Mouse (Mus musculus) retina, postnatal 1 day (tissue): ENCODE results near the gene Atp8a2.
A peak's percentile ranks its signal among the peaks of the same experiment; 100 is the strongest.

Experiments
- DNase-seq: peaks from one replicate; pipeline ENCODE4 v3.0.0-alpha.2; 2012

The Atp8a2 gene

DNA sequence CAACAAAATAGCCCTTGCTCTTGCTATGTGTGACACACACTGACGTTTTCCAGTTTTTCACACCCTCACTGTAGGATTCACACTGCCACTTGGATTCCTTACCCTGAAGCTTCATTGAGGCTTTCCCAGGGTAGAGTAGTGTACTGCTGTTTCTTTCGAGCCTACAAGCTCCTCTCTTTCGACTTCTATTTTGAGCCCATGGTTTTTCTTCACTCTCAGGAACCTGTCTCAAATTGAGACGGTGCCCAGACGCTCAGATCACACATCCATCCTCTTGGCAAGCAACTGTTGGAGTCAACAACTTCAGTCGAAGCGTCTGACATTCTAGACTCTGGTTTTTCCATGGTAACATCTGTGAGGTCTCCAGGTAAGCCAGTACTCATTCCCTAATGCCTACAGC is at the start of gene Atp8a2:
Gene Atp8a2 (minus strand): TSS at position 296 of the 400 bp plus-strand sequence.
- no peak for DNase-seq

GRCm38 (mm10) chr14:60238551-60238950 is 41.6 kb upstream of the Atp8a2 start:
- DNase-seq, result no peak

- no peak for DNase-seq
Measured at GRCm38 (mm10) chr14:60219886-60220285, 22.9 kb upstream of the Atp8a2 start.

GRCm38 (mm10) chr14:60217616-60218015 is 20.6 kb upstream of the Atp8a2 start:
- DNase-seq, result no peak

DNA sequence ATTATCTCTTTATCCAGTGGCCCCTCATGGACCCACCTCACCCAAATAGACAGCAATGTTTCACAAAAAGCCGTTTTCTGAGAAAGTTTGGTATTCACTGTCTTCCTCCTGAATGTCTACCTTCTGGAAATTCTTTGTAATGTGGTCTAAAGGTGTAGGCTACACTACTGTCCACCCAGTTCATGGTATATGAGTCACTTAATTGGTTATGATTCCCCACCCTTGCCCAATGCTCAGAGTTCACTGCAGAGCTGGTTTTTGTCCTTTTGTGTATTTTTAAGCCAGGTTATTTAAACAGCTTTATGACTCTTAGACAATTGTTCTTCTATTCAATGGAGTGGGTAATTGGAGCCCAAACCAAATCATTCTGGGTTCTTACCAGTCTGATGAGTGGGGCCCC is 19.1 kb upstream of the Atp8a2 start:
- DNase-seq, result no peak

DNA sequence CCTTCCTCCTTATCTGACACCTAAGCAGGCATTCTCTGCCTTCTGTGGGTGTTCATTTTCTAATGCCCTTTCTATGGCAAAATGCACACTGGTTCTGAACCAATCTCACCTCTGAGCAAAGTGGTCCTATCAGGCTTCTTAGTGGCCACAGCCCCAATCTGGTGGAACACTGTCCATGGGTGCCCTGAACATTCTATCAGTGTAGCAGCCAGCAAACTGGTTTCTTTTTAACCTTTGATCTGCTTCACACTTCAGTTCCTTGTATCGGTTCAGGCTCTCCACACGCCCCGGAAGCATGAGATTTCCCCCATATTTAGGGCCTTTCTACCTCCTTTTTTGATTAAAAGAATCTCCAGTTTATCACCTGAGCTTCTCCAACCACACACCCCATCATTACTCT is 18.0 kb upstream of the Atp8a2 start:
- no peak for DNase-seq

GRCm38 (mm10) chr14:60214040-60214439 is 17.1 kb upstream of the Atp8a2 start:
- no peak for DNase-seq

DNA sequence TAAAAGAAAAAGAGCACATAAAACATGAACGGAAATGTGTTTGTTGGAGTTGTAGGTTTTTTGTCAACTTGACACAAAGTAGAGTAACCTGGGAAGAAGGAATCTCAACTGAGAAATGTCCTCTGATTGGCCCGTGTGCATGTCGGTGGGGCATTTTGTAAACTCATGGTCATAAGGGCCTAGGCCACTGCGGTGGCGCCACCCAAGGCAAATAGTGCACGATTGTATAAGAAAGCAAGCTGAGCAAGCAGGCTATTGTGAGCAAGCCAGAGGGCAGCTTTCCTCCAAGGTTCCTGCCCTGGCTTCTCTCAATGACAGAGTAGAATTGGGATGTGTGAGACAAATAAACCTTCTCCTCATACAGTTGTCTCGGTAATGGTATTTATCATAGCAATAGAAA is 12.2 kb upstream of the Atp8a2 start:
- DNase-seq, result no peak

- no peak for DNase-seq
Measured at GRCm38 (mm10) chr14:60204993-60205392, 8.0 kb upstream of the Atp8a2 start.

DNA sequence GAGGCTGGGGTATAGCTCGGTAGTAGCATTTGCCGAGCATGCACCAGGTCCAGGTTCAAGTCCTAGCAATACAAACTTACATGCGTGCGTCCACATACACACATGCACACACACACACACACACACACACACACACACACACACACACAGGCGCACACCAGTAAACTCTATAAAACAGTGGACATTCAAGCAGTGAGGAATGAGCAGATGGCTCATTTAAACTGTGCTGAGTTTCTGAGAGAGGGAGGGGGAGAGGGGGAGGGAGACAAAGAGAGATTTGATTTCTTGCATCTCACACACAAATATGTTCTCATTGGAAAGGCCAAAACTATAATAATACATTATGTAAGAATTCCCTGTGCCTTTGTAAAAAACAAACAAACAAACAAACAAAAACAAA is 980 bp downstream of the Atp8a2 start:
- DNase-seq, result no peak

DNA sequence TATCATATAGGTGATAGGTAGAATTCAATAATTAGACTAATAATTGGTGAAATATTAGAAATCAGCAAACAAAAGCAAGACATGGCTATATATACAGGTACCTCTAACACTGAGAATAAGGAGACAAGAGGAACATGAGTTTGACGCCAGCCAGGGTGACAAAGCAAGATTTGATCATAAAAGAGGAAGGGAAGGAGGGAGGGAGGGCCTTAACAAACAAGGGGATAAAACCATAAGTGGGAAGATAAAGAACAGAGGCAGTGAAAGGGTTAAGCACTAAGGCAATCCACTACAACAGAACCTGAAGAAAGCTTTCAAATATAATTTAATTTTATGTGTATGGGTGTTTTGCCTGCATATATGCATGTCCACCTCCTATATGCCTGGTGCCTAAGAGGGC is 2.4 kb downstream of the Atp8a2 start:
- DNase-seq, result no peak

DNA sequence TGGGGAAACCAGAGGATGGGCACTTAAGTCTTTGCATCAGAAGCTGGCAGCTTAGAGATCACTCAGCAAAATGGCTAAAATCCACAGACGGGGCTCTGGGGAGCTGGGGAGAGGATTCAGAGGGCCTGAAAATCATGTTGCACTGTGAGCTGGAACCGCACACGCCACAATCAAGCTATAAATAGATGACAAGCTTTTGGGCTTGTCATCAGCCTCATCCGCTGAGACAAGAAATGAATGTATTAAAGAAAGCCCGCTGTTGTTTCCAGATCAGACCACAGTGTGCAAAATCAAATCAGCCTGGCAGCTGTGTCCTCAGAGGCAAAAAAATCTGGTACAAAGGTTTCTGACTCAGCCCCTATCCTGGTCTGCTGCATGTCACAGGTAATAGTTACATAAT is 7.2 kb downstream of the Atp8a2 start:
- DNase-seq, result peak; percentile 32

- DNase-seq, result no peak
Measured at GRCm38 (mm10) chr14:60188201-60188825, 8.7 kb downstream of the Atp8a2 start.

GRCm38 (mm10) chr14:60181306-60181705 is 15.7 kb downstream of the Atp8a2 start:
- DNase-seq, result no peak

DNA sequence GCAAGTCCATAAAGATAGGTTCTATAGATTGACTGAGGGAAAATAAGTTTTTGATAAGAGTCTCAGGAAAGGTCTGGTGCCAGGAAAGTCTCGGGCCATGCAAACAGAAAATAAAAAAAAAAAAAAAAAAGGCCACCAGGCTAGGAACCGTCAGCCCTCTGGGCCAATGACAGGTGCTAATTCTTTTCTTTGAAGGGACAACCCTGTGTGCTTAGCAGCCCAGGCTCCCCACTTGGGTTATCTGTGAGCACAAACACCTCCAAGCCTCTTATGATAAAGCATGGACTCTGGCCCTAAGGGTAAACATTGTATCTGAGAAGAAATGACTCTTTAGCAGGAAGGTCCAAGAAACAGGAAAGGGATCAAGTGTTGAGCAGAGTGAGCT is 18.4 kb downstream of the Atp8a2 start:
- DNase-seq, result no peak

- no peak for DNase-seq
Measured at GRCm38 (mm10) chr14:60177614-60178570, 19.1 kb downstream of the Atp8a2 start.

DNA sequence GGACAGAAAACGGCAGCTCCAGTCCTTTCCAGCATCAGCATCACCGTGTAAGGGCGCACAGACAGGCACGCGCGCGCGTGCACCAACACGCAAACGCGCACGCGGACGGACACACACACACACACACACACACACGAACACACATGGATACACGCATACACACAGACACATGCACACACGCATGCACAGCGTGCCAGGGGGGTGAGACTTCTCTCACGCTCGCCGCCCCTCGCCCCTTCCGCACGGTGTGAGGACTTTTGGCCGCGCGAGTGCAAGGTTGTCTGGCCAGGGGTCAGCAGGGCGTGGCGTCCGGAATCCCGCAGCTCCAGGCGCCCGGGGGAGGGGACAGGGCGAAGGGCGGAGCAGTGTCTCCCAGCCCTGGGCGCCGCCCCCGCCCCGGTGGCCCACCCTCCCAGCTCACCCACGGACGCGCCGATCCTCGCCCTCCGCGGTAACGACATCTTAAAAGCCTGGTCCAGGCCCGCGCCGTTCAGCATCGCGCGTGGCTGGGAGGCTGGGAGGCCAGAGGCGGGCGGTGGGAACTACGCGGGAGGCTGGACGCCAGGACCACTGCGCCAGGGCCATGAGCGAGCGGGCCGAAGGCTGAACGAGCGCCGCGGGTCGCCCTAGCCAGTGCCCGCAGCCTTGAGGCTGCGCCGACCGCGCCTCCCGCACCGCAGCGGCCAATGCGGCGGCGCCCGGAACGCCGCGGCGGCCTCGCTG is 19.9 kb downstream of the Atp8a2 start:
- peak; percentile 87 for DNase-seq

GRCm38 (mm10) chr14:60176469-60176890 is 20.5 kb downstream of the Atp8a2 start:
- no peak for DNase-seq

DNA sequence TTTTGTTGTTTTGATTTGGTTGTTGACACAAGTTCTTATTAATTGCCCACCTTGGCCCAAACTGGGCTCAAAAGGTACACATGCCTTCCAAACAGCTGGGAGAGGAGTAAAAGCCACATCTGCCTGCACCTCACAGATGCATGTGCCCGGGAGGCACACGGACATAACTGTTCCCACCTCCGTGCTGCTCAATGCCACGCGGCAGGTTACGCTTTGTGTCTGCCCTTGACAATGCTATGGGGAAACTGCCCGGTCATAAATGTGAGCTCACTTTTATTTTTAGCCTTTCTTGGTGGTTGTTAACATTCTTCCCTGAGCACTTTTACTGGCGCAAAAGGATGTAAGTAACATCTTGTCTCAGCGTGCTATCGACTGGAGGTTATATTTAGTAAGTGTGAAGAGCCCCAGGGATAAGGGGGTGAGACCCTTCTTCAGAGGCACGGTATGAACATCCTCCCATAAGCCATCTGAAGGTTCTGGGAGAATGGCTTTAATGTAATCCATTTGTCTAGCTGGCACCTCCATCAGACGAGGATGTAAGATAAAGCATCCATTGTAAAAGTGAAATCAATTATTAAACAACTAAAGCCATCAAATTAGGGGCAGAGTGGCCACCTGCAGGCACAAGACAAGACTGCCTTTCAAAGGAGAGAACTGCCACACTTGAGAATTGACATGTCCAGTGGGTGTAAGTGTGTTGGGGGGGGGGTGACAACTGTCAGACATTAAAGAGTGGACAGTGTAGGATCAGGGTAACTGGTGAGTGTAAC is 24.5 kb downstream of the Atp8a2 start:
- DNase-seq, result peak; percentile 76

DNA sequence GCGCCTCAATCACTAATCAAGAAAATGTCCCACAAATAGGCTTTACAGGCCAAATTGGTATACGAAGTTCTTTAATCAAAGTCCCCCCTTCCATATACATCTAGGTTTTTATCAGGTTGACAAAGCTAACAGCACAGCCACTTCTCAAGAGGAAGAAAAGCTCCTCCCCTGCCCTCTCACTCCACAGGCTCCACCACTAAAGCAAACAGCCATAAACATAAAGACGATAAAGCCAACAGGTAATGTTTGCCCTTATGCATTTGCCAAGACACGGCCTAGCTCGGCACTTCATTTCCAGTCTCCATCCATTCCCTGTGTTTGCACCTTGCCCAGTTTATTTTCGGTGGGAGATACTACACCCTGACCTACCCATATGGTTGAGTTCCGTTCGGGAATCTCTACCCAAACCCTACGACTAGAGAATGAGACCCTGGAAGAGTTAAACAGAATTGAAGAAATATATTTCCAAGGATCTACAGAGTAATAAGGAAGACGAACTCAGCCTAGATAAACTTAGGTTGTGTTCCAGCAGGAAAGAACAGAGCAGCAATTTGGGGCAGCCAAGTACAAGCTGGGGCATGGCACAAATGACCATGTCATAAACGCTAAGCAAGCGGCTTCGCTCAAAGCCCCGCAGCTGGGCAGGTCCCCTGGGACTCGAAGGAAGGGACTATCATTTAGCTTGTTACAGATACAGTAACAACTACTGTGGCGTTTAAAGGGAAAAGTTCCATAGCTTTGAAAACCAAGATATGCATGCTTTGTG is 26.0 kb downstream of the Atp8a2 start:
- DNase-seq, result no peak

- no peak for DNase-seq
Measured at GRCm38 (mm10) chr14:60163367-60163766, 33.6 kb downstream of the Atp8a2 start.

GRCm38 (mm10) chr14:60152373-60152772 is 44.6 kb downstream of the Atp8a2 start:
- DNase-seq, result no peak
